Mouse (Mus musculus): ENCODE data around the gene Gm45021.

GRCm38 (mm10) chr6:48648779-48649178, 59.4 kb downstream of the Gm45021 start:
- no peak for TF ChIP-seq GATA1 (IDR thresholded peaks at IDR 0.05; ENCODE audit: low read length)
- TF ChIP-seq TAL1 (IDR thresholded peaks at IDR 0.05; ENCODE audit: low read length) = no peak
